Mouse (Mus musculus) erythroblast, adult 5-6 weeks (primary cell): ENCODE measurements around the gene Slc23a4. TPM values are rescaled to one million over a fixed set of nuclear protein-coding genes. Genes with fewer than 3 reads are reported as not detected.
A peak's percentile ranks its signal among the peaks of the same experiment; 100 is the strongest.

Experiments
- ATAC-seq: replicated peaks from 2 replicates; pipeline ENCODE4 v1.8.0; 2016; ENCODE audit warnings: moderate number of reproducible peaks, mild to moderate bottlenecking, moderate TSS enrichment, inconsistent platforms; ENCODE audit not compliant: poor library complexity, low FRiP score, severe bottlenecking
- total RNA-seq, 2 experiments: library from RNA; stranded (forward) in 1 of 2; stranded (reverse) in 1 of 2; fragments of 150-400 nt in 1 of 2; fragments of 200-764, 138-1000 nt in 1 of 2; gene quantifications; 2 replicates each; pipeline versions ENCODE4 v1.2.3 to v1.2.4; 2015 to 2017; ENCODE audit warnings: low replicate concordance in 2 of 2

Slc23a4 gene
- not detected in 2 replicates for total RNA-seq (2015; ENCODE audit: low replicate concordance)
- total RNA-seq (2017; ENCODE audit: low replicate concordance): 0.26 TPM in 1 of 2 replicates, not detected in the other

GRCm38 (mm10) chr6:34988081-34988761, at the start of gene Slc23a4:
TSS of gene Slc23a4 (minus strand) at chr6:34988404.
- no peak for ATAC-seq

- ATAC-seq: no peak
These were observed 45.1 kb upstream of the Slc23a4 start for GRCm38 (mm10) chr6:35033341-35033740.

- ATAC-seq: no peak
These were observed 44.5 kb upstream of the Slc23a4 start for GRCm38 (mm10) chr6:35032704-35033103.

- ATAC-seq: no peak
These were observed 42.6 kb upstream of the Slc23a4 start for GRCm38 (mm10) chr6:35030811-35031210.

- no peak for ATAC-seq
These were observed 42.0 kb upstream of the Slc23a4 start for GRCm38 (mm10) chr6:35030226-35030625.

- no peak for ATAC-seq
These were observed 39.8 kb upstream of the Slc23a4 start for GRCm38 (mm10) chr6:35028023-35028422.

GRCm38 (mm10) chr6:35027257-35027656, 39.1 kb upstream of the Slc23a4 start:
- no peak for ATAC-seq

- no peak for ATAC-seq
These were observed 28.4 kb upstream of the Slc23a4 start for GRCm38 (mm10) chr6:35016624-35017023.

- no peak for ATAC-seq
These were observed 23.7 kb upstream of the Slc23a4 start for GRCm38 (mm10) chr6:35011953-35012352.

- ATAC-seq: no peak
These were observed 22.5 kb upstream of the Slc23a4 start for GRCm38 (mm10) chr6:35010705-35011104.

GRCm38 (mm10) chr6:35002261-35002669, 14.1 kb upstream of the Slc23a4 start:
- no peak for ATAC-seq

- ATAC-seq: no peak
These were observed 10.9 kb upstream of the Slc23a4 start for GRCm38 (mm10) chr6:34999101-34999500.

GRCm38 (mm10) chr6:34996496-34996895, 8.3 kb upstream of the Slc23a4 start:
- ATAC-seq: no peak

GRCm38 (mm10) chr6:34995265-34995681, 7.1 kb upstream of the Slc23a4 start:
- ATAC-seq: peak; percentile 90

GRCm38 (mm10) chr6:34994692-34995091, 6.5 kb upstream of the Slc23a4 start:
- no peak for ATAC-seq

- ATAC-seq: no peak
These were observed 1.1 kb upstream of the Slc23a4 start for GRCm38 (mm10) chr6:34989263-34989662.

GRCm38 (mm10) chr6:34987085-34987645, 1.0 kb downstream of the Slc23a4 start:
- no peak for ATAC-seq

GRCm38 (mm10) chr6:34980661-34981060, 7.5 kb downstream of the Slc23a4 start:
- ATAC-seq: no peak

- ATAC-seq: no peak
These were observed 8.9 kb downstream of the Slc23a4 start for GRCm38 (mm10) chr6:34979291-34979690.

GRCm38 (mm10) chr6:34971181-34971580, 17.0 kb downstream of the Slc23a4 start:
- no peak for ATAC-seq

- ATAC-seq: peak; percentile 67; the same call in 1 of the 2 replicates
These were observed 22.2 kb downstream of the Slc23a4 start for GRCm38 (mm10) chr6:34965819-34966539.
